In genomic region chr17:25785281-25785745, GRCm38 (mm10) we compare ENCODE assay signal across 8 mouse cellular contexts. TPM values are rescaled to one million over a fixed set of nuclear protein-coding genes. Genes with fewer than 3 reads are reported as not detected.
A peak's percentile ranks its signal among the peaks of the same experiment; 100 is the strongest.
DNase-seq lines count a peak whose midpoint lies in the region; ATAC-seq and TF ChIP-seq lines count a peak whose summit lies in the region.

Gene Haghl, minus strand, starts transcription at chr17:25785673.

- H3K4me3 ChIP-seq in E14TG2a.4 (replicated peaks; ENCODE audit: low read length), result peak within 1 kb of the TSS; percentile 88
- peak within 1 kb of the TSS; percentile 77 for H3K4me3 ChIP-seq in forebrain, embryonic 13.5 days
- H3K4me3 ChIP-seq in liver, postnatal 0 days (ENCODE audit: low read depth, low read length), result peak within 1 kb of the TSS; percentile 65
- peak within 1 kb of the TSS; percentile 77 for H3K4me3 ChIP-seq in neural tube, embryonic 14.5 days (ENCODE audit: low read depth, low read length)

- no peak for TF ChIP-seq CTCF in E14TG2a.4 (conservative IDR thresholded peaks at IDR 0.05; ENCODE audit: low read length)
- TF ChIP-seq CTCF in liver, postnatal 0 days (IDR thresholded peaks at IDR 0.05; ENCODE audit: low read depth), result peak; percentile 9; the same call in 1 of the 2 replicates

- peaks cover 69% of the 10 kb centered on the region for H3K36me3 ChIP-seq in E14TG2a.4 (ENCODE audit: insufficient read depth, low read length)
- H3K36me3 ChIP-seq in forebrain, embryonic 13.5 days (ENCODE audit: poor library complexity, severe bottlenecking), result peaks cover 62% of the 10 kb centered on the region
- peaks cover 26% of the 10 kb centered on the region for H3K36me3 ChIP-seq in liver, postnatal 0 days (replicated peaks; ENCODE audit: insufficient read depth, low read length)
- peaks cover 20% of the 10 kb centered on the region for H3K36me3 ChIP-seq in neural tube, embryonic 14.5 days (ENCODE audit: control insufficient read depth, insufficient read depth, low read length)

- H3K4me2 ChIP-seq in forebrain, embryonic 13.5 days, result peak within 1 kb of the TSS; percentile 80
- peak within 1 kb of the TSS; percentile 89 for H3K4me2 ChIP-seq in liver, postnatal 0 days (ENCODE audit: low read depth, low read length)
- peak within 1 kb of the TSS; percentile 88 for H3K4me2 ChIP-seq in neural tube, embryonic 14.5 days (ENCODE audit: low read depth, low read length)

- no peaks in the 10 kb centered on the region for H3K27me3 ChIP-seq in E14TG2a.4 (ENCODE audit: insufficient read depth, low read length)
- H3K27me3 ChIP-seq in forebrain, embryonic 13.5 days, result no peaks in the 10 kb centered on the region
- H3K27me3 ChIP-seq in liver, postnatal 0 days (ENCODE audit: insufficient read depth, low read length), result no peaks in the 10 kb centered on the region
- no peaks in the 10 kb centered on the region for H3K27me3 ChIP-seq in neural tube, embryonic 14.5 days (ENCODE audit: control insufficient read depth, insufficient read depth, low read length)

- peak; percentile 96 for DNase-seq in c-Kit-positive CD71-positive TER-119-positive erythroid progenitor cells, embryonic 14.5 days (ENCODE audit: low spot score)
- DNase-seq in heart, postnatal 10 days, result peak; percentile 97 to 98
- peak; percentile 87 for DNase-seq in large intestine, adult 2 months (ENCODE audit: low read depth, low spot score)
- peak; percentile 96 for DNase-seq in liver, postnatal 0 days
- DNase-seq in testis, postnatal 10 days (ENCODE audit: low spot score), result peak; percentile 97

- under 1% methylated on average over 23 of the region's 23 CpGs for WGBS in forebrain, embryonic 13.5 days
- WGBS in large intestine, adult 2 months, result under 1% methylated on average over 23 of the region's 23 CpGs
- WGBS in liver, postnatal 0 days (ENCODE audit: insufficient replicate concordance), result under 1% methylated on average over 23 of the region's 23 CpGs
- WGBS in neural tube, embryonic 14.5 days, result under 1% methylated on average over 23 of the region's 23 CpGs

- H3K9ac ChIP-seq in forebrain, embryonic 13.5 days, result peak within 1 kb of the TSS; percentile 86
- peak within 1 kb of the TSS; percentile 68 for H3K9ac ChIP-seq in liver, postnatal 0 days (replicated peaks)
- H3K9ac ChIP-seq in neural tube, embryonic 14.5 days (replicated peaks; ENCODE audit: low read depth, low read length), result peak within 1 kb of the TSS; percentile 78

- ATAC-seq in forebrain, embryonic 13.5 days, result peak; percentile 87
- peak; percentile 94 for ATAC-seq in liver, postnatal 0 days
- ATAC-seq in neural tube, embryonic 14.5 days (ENCODE audit: low read depth), result peak; percentile 81

- peak within 1 kb of the TSS; percentile 89 for H3K27ac ChIP-seq in forebrain, embryonic 13.5 days
- peak within 1 kb of the TSS; percentile 64 for H3K27ac ChIP-seq in liver, postnatal 0 days (ENCODE audit: low read depth)
- peak within 1 kb of the TSS; percentile 85 for H3K27ac ChIP-seq in neural tube, embryonic 14.5 days (ENCODE audit: low read depth, low read length)

- TF ChIP-seq EP300 in liver, postnatal 0 days (IDR thresholded peaks at IDR 0.05; ENCODE audit: low read depth), result no peak

- H3K4me1 ChIP-seq in E14TG2a.4 (replicated peaks; ENCODE audit: low read depth, low read length), result peaks cover 34% of the 10 kb centered on the region
- H3K4me1 ChIP-seq in forebrain, embryonic 13.5 days, result peaks cover 25% of the 10 kb centered on the region
- peaks cover 13% of the 10 kb centered on the region; the same call in 1 of the 2 replicates for H3K4me1 ChIP-seq in liver, postnatal 0 days (ENCODE audit: insufficient read depth)
- H3K4me1 ChIP-seq in neural tube, embryonic 14.5 days (ENCODE audit: control insufficient read depth, insufficient read depth, low read length), result peaks cover 14% of the 10 kb centered on the region

- intact Hi-C loops in heart, postnatal 10 days (cut with DNase I), result no loop called here

- H3K9me3 ChIP-seq in E14TG2a.4 (ENCODE audit: low read length), result no peaks in the 10 kb centered on the region
- no peaks in the 10 kb centered on the region for H3K9me3 ChIP-seq in forebrain, embryonic 13.5 days (replicated peaks)
- no peaks in the 10 kb centered on the region for H3K9me3 ChIP-seq in liver, postnatal 0 days (ENCODE audit: low read length)
- H3K9me3 ChIP-seq in neural tube, embryonic 14.5 days (ENCODE audit: control insufficient read depth, low read length), result no peaks in the 10 kb centered on the region

RNA-seq across cellular contexts. Expression of gene Haghl, which starts in this region (rescaled TPM):
- polyA plus RNA-seq in forebrain, embryonic 13.5 days (2015; fragmentation: Nextera tagmentation; extraction: Ambion mirVana), result 108 and 127 TPM in 2 replicates
- total RNA-seq in heart, postnatal 10 days (2021), result 10 to 100 TPM; 23.8 to 25.7 TPM
- 24.0 and 26.6 TPM in 2 replicates for polyA plus RNA-seq in large intestine, adult 2 months (2012; rRNA removed)
- 8.3 and 9.4 TPM in 2 replicates for polyA plus RNA-seq in liver, postnatal 0 days (2015; fragmentation: Nextera tagmentation; extraction: Ambion mirVana)
- polyA plus RNA-seq in neural tube, embryonic 14.5 days (2014; fragmentation: Nextera tagmentation; extraction: Ambion mirVana), result 140 and 181 TPM in 2 replicates

Comparison
In these comparisons a context has a peak if more than half of its experiments do, and no peak if none do; other contexts are left out.
1. Peak in every context shown above with its lines: DNase-seq, ATAC-seq, H3K4me3 ChIP-seq and H3K27ac ChIP-seq.